Mouse (Mus musculus) erythroblast, embryonic 14.5 days (primary cell): ENCODE measurements around the gene Nfib. TPM values are rescaled to one million over a fixed set of nuclear protein-coding genes. Genes with fewer than 3 reads are reported as not detected.

Experiments
- H3K27me3 ChIP-seq: 2 replicates; pipeline ENCODE4 v1.6.1; 2012; ENCODE audit warnings: inconsistent platforms; ENCODE audit not compliant: control insufficient read depth
- H3K36me3 ChIP-seq: 2 replicates; pipeline ENCODE4 v1.6.1; 2012; ENCODE audit warnings: mild to moderate bottlenecking, inconsistent platforms; ENCODE audit not compliant: control insufficient read depth
- H3K4me1 ChIP-seq: 2 replicates; pipeline ENCODE4 v1.6.1; 2012; ENCODE audit warnings: inconsistent platforms; ENCODE audit not compliant: control insufficient read depth
- H3K4me3 ChIP-seq: replicated peaks from 2 replicates; pipeline ENCODE3; 2012; ENCODE audit warnings: moderate library complexity, mild to moderate bottlenecking, inconsistent platforms
- H3K9me3 ChIP-seq: 2 replicates; pipeline ENCODE4 v1.6.1; 2012; ENCODE audit warnings: low read length, inconsistent platforms, mixed read lengths; ENCODE audit not compliant: control insufficient read depth
- GATA1 ChIP-seq: IDR thresholded peaks from 2 replicates; pipeline ENCODE4 v1.6.1; 2012; ENCODE audit warnings: low read length, inconsistent platforms, mixed read lengths
- TAL1 ChIP-seq: IDR thresholded peaks from 3 replicates; pipeline ENCODE4 v1.6.1; 2012; ENCODE audit warnings: low read length, inconsistent platforms, mixed read lengths
- polyA plus RNA-seq: library from polyadenylated mRNA; stranded (reverse); fragments of >175 nt; gene quantifications from 2 replicates; pipeline ENCODE4 v1.2.3, GENCODE M21; 2012

Gene Nfib
- polyA plus RNA-seq, 1 experiment: not detected

DNA sequence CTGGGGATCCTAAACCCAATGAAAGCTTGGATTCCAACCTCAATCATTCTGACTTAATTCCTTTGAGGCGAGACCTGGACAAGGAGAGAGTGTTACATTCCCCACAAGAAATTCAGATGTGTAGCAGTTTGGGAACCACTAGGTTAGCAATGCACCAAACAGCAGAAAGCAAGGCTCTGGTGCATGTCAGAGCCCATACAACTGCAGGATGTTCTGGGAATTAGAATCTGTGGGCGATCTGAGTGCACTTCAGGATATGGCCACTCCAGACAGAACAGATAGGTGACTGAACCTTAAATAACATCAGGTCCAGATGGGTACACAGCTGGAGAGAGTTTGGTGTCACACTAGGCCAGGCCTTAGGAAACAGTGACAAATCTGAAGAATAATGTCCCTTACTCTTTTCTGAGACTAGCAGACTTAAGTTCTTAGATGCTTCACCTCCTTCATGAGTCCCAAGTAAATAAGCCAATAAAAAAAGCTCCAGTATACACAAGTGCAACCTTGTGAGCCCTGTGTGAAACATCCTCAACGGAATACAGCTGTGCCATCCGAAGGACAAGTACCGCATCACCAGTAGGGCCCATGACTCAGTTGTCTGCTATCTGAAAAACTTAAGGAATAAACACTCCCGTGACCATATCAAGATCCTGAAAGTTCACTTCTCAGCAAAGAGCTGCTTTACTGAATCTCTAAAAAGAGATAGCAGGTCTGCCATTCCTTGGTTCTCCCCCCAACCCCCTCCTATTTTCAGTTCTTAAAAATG, 336.4 kb downstream of the Nfib start:
- Histone ChIP-seq H3K27me3 (no peaks in the 10 kb centered on the region), H3K9me3 (no peaks in the 10 kb centered on the region), H3K4me1 (no peaks in the 10 kb centered on the region), H3K4me3 (no peak overlapping the region), H3K36me3 (no peaks in the 10 kb centered on the region)
- TF ChIP-seq GATA1: no peak
- no peak for TF ChIP-seq TAL1

DNA sequence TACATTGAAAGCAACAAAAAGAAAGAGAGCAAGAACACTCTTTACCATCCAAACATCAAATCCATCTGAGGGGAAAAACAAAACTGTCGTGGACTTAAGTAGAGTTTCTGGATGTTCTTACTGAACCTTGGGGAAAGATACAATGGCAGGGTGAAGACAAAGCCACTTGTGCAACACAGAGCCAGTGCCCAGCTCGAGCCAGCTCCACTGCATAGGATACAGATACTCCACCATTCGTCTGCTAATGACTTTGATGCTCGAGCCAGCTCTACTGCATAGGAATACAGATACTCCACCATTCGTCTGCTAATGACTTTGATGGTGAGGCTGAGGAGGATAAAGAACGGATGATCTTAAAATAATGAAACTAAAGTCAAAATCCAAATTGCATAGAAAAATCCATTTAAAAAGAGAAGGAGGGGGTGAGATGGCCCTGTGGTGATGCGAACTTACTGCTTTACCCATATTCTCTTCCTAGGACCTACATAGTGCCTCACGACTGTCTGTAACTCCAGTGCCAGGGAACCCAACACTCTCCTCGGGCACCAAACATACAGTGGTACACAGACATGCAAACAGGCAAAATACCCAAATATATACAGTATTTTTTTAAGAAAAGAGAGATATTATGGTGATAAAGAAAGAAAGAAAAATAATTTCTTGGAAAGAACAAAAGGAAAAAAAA, 337.3 kb downstream of the Nfib start:
- Histone ChIP-seq H3K4me3 (no peak overlapping the region), H3K4me1 (no peaks in the 10 kb centered on the region), H3K27me3 (no peaks in the 10 kb centered on the region), H3K36me3 (no peaks in the 10 kb centered on the region), H3K9me3 (no peaks in the 10 kb centered on the region)
- TF ChIP-seq GATA1 (no peak), TAL1 (no peak)

GRCm38 (mm10) chr4:82364696-82365385, 340.7 kb downstream of the Nfib start:
- no peaks in the 10 kb centered on the region for H3K4me1 ChIP-seq
- no peak overlapping the region for H3K4me3 ChIP-seq
- no peaks in the 10 kb centered on the region for H3K27me3 ChIP-seq
- H3K36me3 ChIP-seq: no peaks in the 10 kb centered on the region
- no peaks in the 10 kb centered on the region for H3K9me3 ChIP-seq
- TF ChIP-seq TAL1 (no peak), GATA1 (no peak)

GRCm38 (mm10) chr4:82363951-82364350, 341.6 kb downstream of the Nfib start:
- no peak overlapping the region for H3K4me3 ChIP-seq
- no peaks in the 10 kb centered on the region for H3K36me3 ChIP-seq
- H3K9me3 ChIP-seq: no peaks in the 10 kb centered on the region
- TF ChIP-seq GATA1: no peak
- TF ChIP-seq TAL1: no peak
- H3K4me1 ChIP-seq: no peaks in the 10 kb centered on the region
- no peaks in the 10 kb centered on the region for H3K27me3 ChIP-seq

DNA sequence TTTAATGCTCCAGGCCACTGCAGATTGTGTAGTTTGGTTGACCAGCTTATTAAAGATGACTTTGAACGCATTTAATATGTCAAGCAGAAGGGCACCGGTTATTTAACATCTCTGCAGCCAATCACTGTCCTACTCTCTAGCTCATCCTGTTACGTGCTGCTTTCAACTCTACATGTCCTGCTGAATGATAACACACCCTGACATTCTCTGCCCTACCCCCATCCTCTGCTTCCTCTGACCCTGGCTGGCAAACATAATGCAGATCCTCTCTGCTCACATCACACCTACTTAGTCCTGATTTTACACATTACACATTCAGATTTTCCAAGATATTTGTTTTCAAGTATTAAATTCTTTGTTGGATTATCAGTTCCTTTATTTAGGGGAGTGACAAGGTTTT, 343.3 kb downstream of the Nfib start:
- no peaks in the 10 kb centered on the region for H3K27me3 ChIP-seq
- no peaks in the 10 kb centered on the region for H3K36me3 ChIP-seq
- no peak for TF ChIP-seq TAL1
- no peak for TF ChIP-seq GATA1
- no peaks in the 10 kb centered on the region for H3K4me1 ChIP-seq
- H3K9me3 ChIP-seq: no peaks in the 10 kb centered on the region
- no peak overlapping the region for H3K4me3 ChIP-seq

DNA sequence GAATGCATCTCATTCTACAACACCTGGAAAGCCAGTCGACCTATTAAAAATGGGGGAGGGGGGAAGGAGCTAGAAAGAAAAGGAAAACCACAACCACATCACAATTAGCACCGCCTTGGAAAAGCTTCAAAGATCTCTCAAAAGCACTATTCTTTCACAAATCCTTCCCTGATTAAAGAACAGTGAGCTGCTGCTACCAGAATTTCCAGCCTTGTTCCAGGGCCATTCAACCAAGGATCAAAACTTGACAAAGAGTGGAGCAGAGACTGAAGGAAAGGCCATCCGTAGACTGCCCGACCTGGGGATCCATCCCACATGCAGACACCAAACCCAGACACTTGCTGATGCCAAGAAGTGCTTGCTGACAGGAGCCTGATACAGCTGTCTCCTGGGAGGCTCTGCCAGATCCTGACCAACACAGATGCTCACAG, 345.5 kb downstream of the Nfib start:
- Histone ChIP-seq H3K4me1 (no peaks in the 10 kb centered on the region), H3K36me3 (no peaks in the 10 kb centered on the region), H3K9me3 (no peaks in the 10 kb centered on the region), H3K27me3 (no peaks in the 10 kb centered on the region), H3K4me3 (no peak overlapping the region)
- TF ChIP-seq GATA1 (no peak), TAL1 (no peak)

- Histone ChIP-seq H3K36me3 (no peaks in the 10 kb centered on the region), H3K27me3 (no peaks in the 10 kb centered on the region), H3K4me1 (no peaks in the 10 kb centered on the region), H3K9me3 (no peaks in the 10 kb centered on the region), H3K4me3 (no peak overlapping the region)
- no peak for TF ChIP-seq GATA1
- no peak for TF ChIP-seq TAL1
Observed at GRCm38 (mm10) chr4:82359110-82359509, 346.4 kb downstream of the Nfib start.

GRCm38 (mm10) chr4:82349006-82349405, 356.5 kb downstream of the Nfib start:
- H3K4me1 ChIP-seq: no peaks in the 10 kb centered on the region
- H3K4me3 ChIP-seq: no peak overlapping the region
- no peaks in the 10 kb centered on the region; the same call in 1 of the 2 replicates for H3K9me3 ChIP-seq
- TF ChIP-seq TAL1 (no peak), GATA1 (no peak)
- H3K36me3 ChIP-seq: no peaks in the 10 kb centered on the region
- no peaks in the 10 kb centered on the region for H3K27me3 ChIP-seq

- no peak overlapping the region for H3K4me3 ChIP-seq
- TF ChIP-seq TAL1 (no peak), GATA1 (no peak)
- no peaks in the 10 kb centered on the region for H3K36me3 ChIP-seq
- no peaks in the 10 kb centered on the region; the same call in 1 of the 2 replicates for H3K9me3 ChIP-seq
- no peaks in the 10 kb centered on the region for H3K4me1 ChIP-seq
- H3K27me3 ChIP-seq: no peaks in the 10 kb centered on the region
Observed at GRCm38 (mm10) chr4:82344787-82345186, 360.8 kb downstream of the Nfib start.
